In genomic region chr6:82611049-82611448, GRCm38 (mm10) we compare ENCODE assay signal across 19 mouse cellular contexts.
A peak's percentile ranks its signal among the peaks of the same experiment; 100 is the strongest.
DNase-seq lines count a peak whose midpoint lies in the region; ATAC-seq and TF ChIP-seq lines count a peak whose summit lies in the region.
"Had no signal": no experiment of that assay in that cellular context is flagged by ENCODE, and none has a peak within 500 bp of the region (broad histone marks: within the 10 kb centered on the region; RNA-seq: fewer than 3 reads in every experiment).

No protein-coding gene starts in this region.

- H3K27me3 ChIP-seq in hindbrain, embryonic 13.5 days: no peaks in the 10 kb centered on the region
- no peaks in the 10 kb centered on the region for H3K27me3 ChIP-seq in hindbrain, embryonic 14.5 days (ENCODE audit: control insufficient read depth, insufficient read depth, low read length)
- no peaks in the 10 kb centered on the region for H3K27me3 ChIP-seq in E14TG2a.4 (ENCODE audit: insufficient read depth, low read length)
- no peaks in the 10 kb centered on the region for H3K27me3 ChIP-seq in kidney, adult 2 months (replicated peaks; ENCODE audit: control insufficient read depth, insufficient read depth, low read length)
- H3K27me3 ChIP-seq: heart, embryonic 13.5 days; liver, embryonic 13.5 days had no signal

- H3K9me3 ChIP-seq in hindbrain, embryonic 13.5 days: no peaks in the 10 kb centered on the region
- no peaks in the 10 kb centered on the region for H3K9me3 ChIP-seq in hindbrain, embryonic 14.5 days (ENCODE audit: control insufficient read depth, low read length)
- peaks cover 13% of the 10 kb centered on the region for H3K9me3 ChIP-seq in E14TG2a.4 (ENCODE audit: low read length)
- H3K9me3 ChIP-seq: heart, embryonic 13.5 days; liver, embryonic 13.5 days had no signal

- H3K4me1 ChIP-seq in hindbrain, embryonic 13.5 days (replicated peaks): peaks cover 6% of the 10 kb centered on the region; the same call in 1 of the 2 replicates
- H3K4me1 ChIP-seq in hindbrain, embryonic 14.5 days (replicated peaks; ENCODE audit: control insufficient read depth, insufficient read depth, low read length): peaks cover 5% of the 10 kb centered on the region; the same call in 1 of the 2 replicates
- H3K4me1 ChIP-seq in E14TG2a.4 (replicated peaks; ENCODE audit: low read depth, low read length): peaks cover 56% of the 10 kb centered on the region
- H3K4me1 ChIP-seq in kidney, adult 2 months (ENCODE audit: control insufficient read depth, insufficient read depth, low read length): no peaks in the 10 kb centered on the region
- H3K4me1 ChIP-seq: heart, embryonic 13.5 days; liver, embryonic 13.5 days had no signal

- no peak overlapping the region for H3K27ac ChIP-seq in hindbrain, embryonic 13.5 days
- no peak overlapping the region for H3K27ac ChIP-seq in hindbrain, embryonic 14.5 days
- H3K27ac ChIP-seq in kidney, adult 2 months (ENCODE audit: insufficient read depth, low read depth, low read length): no peak overlapping the region
- H3K27ac ChIP-seq: heart, embryonic 13.5 days; liver, embryonic 13.5 days had no signal

- no peaks in the 10 kb centered on the region for H3K36me3 ChIP-seq in hindbrain, embryonic 13.5 days
- no peaks in the 10 kb centered on the region for H3K36me3 ChIP-seq in hindbrain, embryonic 14.5 days (replicated peaks; ENCODE audit: control insufficient read depth, insufficient read depth)
- H3K36me3 ChIP-seq in E14TG2a.4 (ENCODE audit: insufficient read depth, low read length): peaks cover 16% of the 10 kb centered on the region
- no peaks in the 10 kb centered on the region for H3K36me3 ChIP-seq in kidney, adult 2 months (ENCODE audit: control insufficient read depth, insufficient read depth, low read length)
- H3K36me3 ChIP-seq: heart, embryonic 13.5 days; liver, embryonic 13.5 days had no signal

- no peak for TF ChIP-seq CTCF in E14TG2a.4 (conservative IDR thresholded peaks at IDR 0.05; ENCODE audit: low read length)
- no peak for TF ChIP-seq CTCF in kidney, adult 2 months (conservative IDR thresholded peaks at IDR 0.05; ENCODE audit: insufficient read depth, insufficient read length, low read depth, low read length)

- peak; percentile 56; the same call in 1 of the 2 replicates for ATAC-seq in cerebellum, adult (ENCODE audit: insufficient number of reproducible peaks, low FRiP score, low TSS enrichment)
- ATAC-seq in hindbrain, embryonic 13.5 days (ENCODE audit: low FRiP score): 0 out of 2 replicates have a peak, but pooled peaks have one; percentile 24
- ATAC-seq in hindbrain, embryonic 14.5 days (ENCODE audit: low FRiP score): no peak
- ATAC-seq: CD4-positive, CD25-positive, alpha-beta regulatory T cell, adult 4 months; forebrain, embryonic 14.5 days; intestine, embryonic 16.5 days; lung, postnatal 0 days had no signal

- no peak overlapping the region for H3K4me3 ChIP-seq in hindbrain, embryonic 13.5 days
- no peak overlapping the region for H3K4me3 ChIP-seq in hindbrain, embryonic 14.5 days (replicated peaks; ENCODE audit: low read length)
- H3K4me3 ChIP-seq in E14TG2a.4 (replicated peaks; ENCODE audit: low read length): peak overlapping the region; percentile 71
- H3K4me3 ChIP-seq in kidney, adult 2 months (ENCODE audit: insufficient read depth, low read depth, low read length): no peak overlapping the region
- H3K4me3 ChIP-seq: heart, embryonic 13.5 days; liver, embryonic 13.5 days had no signal

- WGBS in hindbrain, embryonic 13.5 days: 93% methylated on average over 9 of the region's 9 CpGs
- whole genome bisulfite sequencing in hindbrain, embryonic 14.5 days: 87% methylated on average over 9 of the region's 9 CpGs
- 86% methylated on average over 9 of the region's 9 CpGs for WGBS in kidney, adult 2 months

- no peak for TF ChIP-seq POLR2A in kidney, adult 2 months (IDR thresholded peaks at IDR 0.05; ENCODE audit: low read depth, low read length)

- H3K4me2 ChIP-seq in hindbrain, embryonic 13.5 days: no peak overlapping the region
- H3K4me2 ChIP-seq in hindbrain, embryonic 14.5 days (replicated peaks): no peak overlapping the region
- H3K4me2 ChIP-seq: heart, embryonic 13.5 days; liver, embryonic 13.5 days had no signal

- no peak overlapping the region for H3K9ac ChIP-seq in hindbrain, embryonic 13.5 days
- no peak overlapping the region for H3K9ac ChIP-seq in hindbrain, embryonic 14.5 days
- H3K9ac ChIP-seq: heart, embryonic 13.5 days; liver, embryonic 13.5 days had no signal

- no peak for DNase-seq in cerebellum, adult 9-10 months
- no peak for DNase-seq in hindbrain, embryonic 14.5 days (ENCODE audit: low spot score)
- peak; percentile 24 for DNase-seq in gonadal fat pad, adult 2 months (ENCODE audit: low read depth)
- no peak for DNase-seq in urinary bladder, postnatal 25 days (ENCODE audit: low spot score)
- no peak for DNase-seq in kidney, adult 2 months
- DNase-seq: adrenal gland, postnatal 10 days; cerebellum, adult 11-12 months; cerebellum, postnatal 36 days; left cerebral cortex, postnatal 4 days; liver, embryonic 13.5 days; thymus, postnatal 4 days had no signal
